Mouse (Mus musculus) cerebellum, adult (tissue): ENCODE measurements around the gene Msh6.
"Not testable (repeated sequence)": the region's sequence is repeated elsewhere in the genome, so short reads cannot be mapped to it uniquely, and the experiment has no call there.

Experiments
- ATAC-seq: cut with Nextera tagmentation; 2 replicates; pipeline ENCODE4 v1.9.2; 2017; ENCODE audit warnings: mild to moderate bottlenecking, moderate library complexity, mixed read lengths; ENCODE audit not compliant: insufficient number of reproducible peaks, low FRiP score, low TSS enrichment

Msh6 gene

DNA sequence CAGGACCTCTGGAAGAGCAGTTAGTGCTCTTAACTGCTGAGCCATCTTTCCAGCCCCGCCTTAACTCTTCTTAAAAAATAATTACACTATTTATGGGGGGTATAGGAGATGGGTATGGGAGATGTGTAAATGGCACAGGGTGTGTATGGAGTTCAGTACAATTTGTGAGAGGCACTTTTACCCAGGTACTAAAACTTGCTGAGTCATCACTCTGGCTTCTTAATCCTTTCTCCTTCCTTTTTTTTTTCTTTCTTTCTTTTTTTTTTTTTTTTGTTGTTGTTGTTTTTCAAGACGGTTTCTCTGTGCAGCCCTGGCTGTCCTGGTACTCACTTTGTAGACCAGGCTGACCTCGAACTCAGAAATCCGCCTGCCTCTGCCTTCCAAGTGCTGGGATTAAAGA, 2.1 kb downstream of the Msh6 start:
- not testable (repeated sequence) for ATAC-seq

DNA sequence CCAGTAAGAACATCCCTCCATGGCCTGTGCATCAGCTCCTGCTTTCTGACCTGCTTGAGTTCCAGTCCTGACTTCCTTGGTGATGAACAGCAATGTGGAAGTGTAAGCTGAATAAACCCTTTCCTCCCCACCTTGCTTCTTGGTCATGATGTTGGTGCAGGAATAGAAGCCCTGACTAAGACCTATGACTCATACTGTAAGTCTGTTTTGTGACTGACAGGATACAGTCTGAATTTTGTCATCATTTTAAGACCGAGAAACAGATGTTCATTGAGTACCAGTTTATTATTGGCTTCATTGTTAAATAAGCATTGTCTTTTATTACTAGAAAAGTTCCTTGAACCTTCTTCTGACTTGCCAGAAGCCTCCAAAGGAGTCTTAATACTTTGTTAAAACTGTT, 4.8 kb downstream of the Msh6 start:
- not testable (repeated sequence) for ATAC-seq

DNA sequence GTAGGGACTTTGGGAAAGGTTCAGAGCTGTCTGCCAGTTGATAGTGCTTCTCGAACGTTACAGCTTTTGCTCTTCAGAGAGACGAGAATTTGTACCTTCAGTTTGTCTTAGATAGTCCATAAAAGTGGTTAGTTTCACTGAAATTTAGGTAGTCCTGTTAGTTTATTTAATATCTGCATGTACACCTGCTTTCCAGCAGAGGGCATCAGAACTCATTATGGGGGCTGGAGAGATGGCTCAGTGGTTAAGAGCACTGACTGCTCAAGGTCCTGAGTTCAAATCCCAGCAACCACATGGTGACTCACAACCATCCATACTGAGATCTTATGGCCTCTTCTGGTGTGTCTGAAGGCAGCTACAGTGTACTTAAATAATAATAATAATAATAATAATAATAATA, 7.2 kb downstream of the Msh6 start:
- no peak for ATAC-seq

DNA sequence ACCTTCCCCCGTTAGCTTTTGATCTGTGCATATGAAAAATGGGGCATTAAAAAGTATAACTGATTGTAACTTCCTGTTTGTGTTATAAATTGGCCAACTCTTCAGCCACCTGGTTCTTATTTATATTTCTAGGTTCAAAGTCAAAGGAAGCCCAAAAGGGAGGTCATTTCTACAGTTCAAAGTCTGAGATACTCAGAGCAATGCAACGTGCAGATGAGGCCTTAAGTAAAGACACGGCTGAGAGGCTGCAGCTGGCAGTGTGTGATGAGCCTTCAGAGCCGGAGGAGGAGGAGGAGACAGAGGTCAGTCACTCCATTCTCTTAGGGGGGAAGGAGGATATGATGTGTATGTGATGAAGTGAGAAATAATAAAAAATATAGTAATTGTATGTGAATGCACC, 8.5 kb downstream of the Msh6 start:
- no peak for ATAC-seq

DNA sequence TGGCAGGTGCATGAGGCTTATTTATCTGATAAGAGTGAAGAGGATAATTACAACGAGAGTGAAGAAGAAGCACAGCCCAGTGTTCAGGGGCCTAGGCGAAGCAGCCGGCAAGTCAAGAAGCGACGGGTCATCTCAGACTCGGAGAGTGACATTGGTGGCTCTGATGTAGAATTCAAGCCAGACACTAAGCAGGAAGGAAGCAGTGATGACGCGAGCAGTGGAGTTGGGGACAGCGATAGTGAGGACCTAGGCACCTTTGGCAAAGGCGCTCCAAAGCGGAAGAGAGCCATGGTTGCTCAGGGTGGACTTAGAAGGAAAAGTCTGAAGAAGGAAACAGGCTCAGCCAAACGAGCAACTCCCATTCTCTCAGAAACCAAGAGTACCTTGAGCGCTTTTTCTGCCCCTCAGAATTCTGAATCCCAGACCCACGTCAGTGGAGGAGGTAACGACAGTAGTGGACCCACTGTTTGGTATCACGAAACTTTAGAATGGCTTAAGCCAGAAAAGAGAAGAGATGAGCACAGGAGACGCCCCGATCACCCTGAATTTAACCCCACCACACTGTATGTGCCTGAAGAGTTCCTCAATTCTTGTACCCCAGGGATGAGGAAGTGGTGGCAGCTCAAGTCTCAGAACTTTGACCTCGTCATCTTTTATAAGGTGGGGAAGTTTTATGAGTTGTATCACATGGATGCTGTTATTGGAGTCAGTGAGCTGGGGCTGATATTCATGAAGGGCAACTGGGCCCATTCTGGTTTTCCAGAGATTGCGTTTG, 9.8 kb downstream of the Msh6 start:
- no peak for ATAC-seq

DNA sequence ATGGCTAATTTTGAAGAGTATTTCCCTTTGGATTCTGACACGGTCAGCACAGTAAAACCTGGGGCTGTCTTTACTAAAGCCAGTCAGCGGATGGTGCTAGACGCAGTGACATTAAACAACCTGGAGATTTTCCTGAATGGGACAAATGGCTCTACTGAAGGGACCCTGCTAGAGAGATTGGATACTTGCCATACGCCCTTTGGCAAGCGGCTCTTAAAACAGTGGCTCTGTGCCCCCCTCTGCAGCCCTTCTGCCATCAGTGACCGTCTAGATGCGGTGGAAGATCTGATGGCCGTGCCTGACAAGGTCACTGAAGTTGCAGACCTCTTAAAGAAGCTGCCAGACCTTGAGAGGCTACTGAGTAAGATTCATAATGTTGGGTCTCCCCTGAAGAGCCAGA, 11.1 kb downstream of the Msh6 start:
- no peak for ATAC-seq

DNA sequence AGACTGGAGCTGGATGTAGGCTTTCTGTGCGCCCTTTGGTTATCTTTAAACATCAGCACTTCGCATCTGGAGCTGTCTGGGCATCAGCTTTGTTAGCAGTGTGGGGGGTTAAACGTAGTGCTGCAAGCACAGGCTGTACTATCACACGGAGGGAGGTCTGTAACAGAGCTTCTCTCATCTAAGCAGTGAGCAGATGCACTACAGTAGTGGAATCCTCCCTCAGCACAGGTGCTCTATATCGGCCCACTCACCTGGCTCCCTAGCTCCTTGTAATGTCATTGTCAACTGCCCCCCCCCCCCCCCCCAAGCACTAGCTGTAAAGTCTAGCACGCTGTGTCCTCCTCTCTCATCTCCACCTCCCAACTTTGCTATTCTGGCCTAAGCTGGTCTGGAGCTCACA, 12.6 kb downstream of the Msh6 start:
- no peak for ATAC-seq

DNA sequence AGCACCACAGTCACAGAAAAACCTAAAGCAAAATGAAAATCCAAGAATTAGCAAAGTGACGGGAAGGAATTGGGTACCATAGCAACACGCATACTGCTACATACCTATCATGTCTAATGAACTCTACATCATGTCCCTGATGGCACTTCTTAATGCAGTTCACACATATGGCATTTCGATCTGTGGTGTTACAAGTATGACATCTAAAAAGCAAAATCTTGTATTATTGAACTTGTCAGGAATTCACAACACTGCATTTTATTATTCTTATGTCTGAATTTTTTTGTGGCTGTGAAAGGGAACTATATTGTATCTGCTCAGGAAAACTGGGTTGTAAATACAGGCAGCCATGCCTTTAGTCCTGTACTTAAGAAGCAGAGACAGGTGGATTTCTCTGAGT, 17.3 kb downstream of the Msh6 start:
- no peak for ATAC-seq

DNA sequence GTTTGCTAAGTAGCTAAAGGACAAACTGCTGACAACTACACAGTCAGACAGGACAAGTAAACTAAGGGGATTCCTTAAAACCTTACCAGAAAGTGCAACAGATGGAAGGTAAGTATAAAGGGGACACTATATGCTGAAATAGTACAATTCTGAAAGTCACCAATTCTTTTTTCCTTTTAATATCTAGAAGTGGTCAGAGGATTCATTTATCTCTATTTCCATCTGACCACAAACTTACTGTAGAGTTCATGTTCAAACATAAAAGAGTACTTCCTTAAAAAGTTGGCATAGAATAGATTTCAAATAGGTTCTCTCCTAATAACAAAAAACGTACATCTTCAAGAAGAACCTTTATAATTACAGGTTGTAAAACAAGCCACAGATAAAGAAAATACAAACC, 18.5 kb downstream of the Msh6 start:
- no peak for ATAC-seq

DNA sequence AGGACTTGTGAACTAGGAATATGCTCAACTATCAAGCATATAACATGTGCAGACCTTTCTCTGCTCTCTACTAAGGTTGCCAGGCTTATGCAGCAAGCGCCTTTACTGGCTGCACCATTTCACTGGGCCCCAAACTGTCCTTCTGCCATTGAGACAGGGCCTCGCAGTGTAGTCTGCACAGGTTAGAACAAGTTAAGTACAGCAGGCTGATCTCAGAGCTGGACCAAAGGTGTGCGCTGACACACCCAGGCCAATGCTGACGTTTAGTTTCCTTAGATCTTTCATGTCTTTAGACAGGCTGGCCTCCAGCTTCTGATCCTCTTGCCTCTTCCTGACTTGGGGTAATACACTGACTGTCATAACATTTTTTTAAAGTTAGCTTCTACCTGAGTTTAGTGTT, 22.9 kb downstream of the Msh6 start:
- no peak for ATAC-seq

DNA sequence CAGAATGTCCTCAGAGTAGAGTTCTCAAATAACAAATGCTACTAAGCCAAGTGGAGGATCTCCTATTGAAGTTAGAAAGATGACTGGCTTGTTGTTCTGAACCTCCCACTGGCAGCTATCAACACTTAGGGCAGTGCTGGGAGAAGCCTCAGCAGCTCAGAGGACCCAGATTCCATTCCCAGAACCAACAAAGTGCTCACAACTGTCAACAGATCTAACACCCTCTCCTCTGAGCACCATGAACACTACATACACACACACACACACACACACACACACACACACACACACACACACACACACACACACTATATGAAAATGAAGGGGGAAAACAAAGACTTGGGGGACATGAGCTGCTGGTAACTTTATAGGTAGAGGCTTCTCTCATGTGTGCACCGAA, 30.0 kb downstream of the Msh6 start:
- no peak for ATAC-seq

DNA sequence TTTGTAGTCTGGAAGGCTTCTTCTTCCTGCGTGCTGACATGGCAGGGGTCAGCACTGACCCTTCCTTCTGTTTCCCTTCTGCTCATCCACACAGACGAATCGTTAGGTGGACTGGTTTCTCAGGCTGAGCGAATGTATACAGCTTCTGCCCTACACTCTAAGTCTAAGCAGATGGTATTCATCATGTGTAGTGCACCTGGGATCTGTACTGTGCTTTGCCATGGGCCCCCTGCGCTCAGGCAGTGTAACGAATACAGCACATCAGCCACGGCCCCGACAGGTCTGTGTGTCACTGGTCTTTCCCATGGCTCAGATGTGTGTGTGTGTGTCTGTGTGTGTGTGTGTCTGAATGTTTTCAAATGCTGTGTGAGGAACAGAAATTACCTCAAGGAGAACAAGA, 32.1 kb downstream of the Msh6 start:
- ATAC-seq = no peak

DNA sequence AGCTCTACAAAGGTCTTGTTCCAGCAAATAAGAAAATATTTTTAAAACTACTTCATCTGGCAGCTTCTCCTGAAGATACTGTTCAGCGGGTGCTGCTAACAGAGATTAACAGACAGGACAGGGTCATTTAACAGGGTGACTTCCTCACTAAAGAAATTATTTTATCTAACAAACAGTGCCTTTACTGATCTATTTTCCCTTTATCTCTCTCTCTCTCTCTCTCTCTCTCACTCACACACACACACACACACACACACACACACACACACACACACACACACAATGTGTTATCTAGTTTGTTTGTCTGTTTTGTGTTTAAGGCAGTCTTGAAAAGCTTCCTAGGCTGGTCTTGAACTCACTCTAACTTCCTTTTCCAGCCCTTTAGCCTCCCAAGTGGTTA, 39.6 kb downstream of the Msh6 start:
- ATAC-seq = no peak

DNA sequence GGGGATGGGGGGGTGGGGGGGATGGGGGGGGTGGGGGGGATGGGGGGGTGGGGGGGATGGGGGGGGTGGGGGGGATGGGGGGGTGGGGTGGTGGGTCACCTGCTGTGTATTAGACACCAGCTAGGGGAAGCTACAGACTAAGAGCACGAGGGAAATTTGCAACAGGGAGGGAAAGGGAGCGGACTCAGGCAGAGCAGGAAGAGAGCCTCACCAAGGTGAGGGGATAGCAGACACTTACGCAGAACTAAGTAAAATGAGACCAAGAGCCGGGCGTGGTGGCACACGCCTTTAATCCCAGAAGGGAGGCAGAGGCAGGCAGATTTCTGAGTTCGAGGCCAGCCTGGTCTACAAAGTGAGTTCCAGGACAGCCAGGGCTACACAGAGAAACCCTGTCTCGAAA, 41.2 kb downstream of the Msh6 start:
- ATAC-seq = not testable (repeated sequence)

DNA sequence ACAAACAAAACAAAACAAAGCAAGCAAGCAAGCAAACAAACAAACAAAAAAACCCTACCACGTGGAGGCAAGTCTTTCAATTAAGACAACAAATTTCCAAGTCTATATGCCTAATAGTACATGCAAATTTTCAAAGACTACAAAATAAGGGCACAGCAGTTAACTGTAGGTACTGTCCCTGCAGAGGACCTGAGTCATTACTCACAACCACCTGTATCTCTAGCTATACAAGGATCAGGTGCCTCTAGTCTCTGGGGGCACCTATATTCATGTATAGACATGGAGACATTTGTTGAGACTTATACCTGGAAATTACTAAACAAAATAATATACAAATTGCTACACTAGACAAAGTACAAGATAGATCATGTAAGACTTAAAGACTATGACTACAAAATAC, 49.1 kb downstream of the Msh6 start:
- ATAC-seq = no peak

DNA sequence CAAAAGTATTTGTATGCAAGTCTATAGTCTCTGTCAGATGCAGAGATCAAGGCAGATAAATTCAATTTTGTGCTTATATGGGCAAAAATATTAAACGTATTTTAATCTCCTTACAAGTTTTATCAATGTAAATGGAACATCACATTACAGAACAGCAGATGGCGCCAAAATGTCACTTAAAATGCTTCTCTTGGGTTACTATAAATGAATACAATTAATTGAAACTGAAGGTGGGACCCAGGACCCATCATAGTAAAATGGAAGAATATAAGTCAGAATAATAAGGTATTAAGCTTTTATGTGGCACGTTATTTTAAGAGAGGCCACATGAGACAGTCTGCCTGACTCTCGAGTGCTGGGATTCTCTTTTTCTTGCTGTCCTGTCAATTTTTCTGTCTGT, 50.4 kb downstream of the Msh6 start:
- ATAC-seq = no peak

DNA sequence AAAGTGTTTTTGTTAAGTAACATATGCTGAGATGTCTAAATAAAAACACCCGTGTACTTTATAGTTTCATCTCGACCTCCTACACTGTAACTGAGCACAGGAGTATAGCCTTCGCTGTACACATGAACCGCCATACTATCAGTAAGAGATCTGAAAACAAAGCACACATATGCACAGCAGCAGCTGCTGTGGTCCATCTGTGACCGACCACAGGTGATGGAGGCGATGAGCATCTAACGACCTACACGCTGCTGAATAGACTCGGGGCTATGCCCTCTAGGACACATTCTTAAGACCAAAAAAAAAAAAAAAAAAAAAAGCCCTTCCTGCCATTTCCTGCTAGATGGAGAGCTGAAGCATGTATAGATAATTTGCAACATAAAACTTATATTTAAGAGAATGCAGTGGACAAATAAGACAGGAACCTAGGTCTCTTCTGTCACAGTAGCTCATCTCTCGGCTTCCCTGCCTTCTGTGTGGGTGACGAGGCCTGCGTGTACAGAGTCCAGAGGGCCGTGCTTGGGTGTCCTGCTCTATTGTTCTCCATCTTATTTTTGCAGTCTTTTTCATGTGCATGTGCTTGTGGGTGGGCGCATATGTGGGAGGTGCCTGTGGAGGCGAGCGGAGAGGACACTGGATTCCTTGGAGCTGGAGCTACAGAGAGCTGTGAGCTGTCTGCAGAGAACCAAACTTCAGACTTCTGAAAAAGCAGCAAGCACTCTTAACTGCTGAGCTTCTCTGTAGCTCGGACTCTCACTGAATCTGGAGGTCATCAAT, 54.5 kb downstream of the Msh6 start:
- ATAC-seq = no peak

DNA sequence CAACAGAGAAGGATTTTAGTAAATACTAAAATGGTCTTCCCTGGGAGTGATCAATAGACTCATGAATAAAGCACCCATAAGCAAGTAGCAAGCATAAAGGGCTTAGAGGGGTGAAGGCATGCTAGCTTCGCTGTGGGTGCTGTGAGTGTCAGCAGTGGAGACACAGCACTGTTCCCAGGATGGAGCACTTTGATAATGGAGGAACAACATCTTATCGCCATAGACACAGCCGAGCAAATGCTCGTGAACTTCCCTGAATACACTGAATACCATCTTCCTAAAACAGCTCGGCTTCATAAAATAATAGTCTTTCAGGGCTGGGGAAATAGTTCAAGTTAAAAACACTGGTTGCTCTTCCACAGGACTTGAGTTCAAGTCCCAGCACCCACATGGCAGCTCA, 56.9 kb downstream of the Msh6 start:
- ATAC-seq = no peak

DNA sequence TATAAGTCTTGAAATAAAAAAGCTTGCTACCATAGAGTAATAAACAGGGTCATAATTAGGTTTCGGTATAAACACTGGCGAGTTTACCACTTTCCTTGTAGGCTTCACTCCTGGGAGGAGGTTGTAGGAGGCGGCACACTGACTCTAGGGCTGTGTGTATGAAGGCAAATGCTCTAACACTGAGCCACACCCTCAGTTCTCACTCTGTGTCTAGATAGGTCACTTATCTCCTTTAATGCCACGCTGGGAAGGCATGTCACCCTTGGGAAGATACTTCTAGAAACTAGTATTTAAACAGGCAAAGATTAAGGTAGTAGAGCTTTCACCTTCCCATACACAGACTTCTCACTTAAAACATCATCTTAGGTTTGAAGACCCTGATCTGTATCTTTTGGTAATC, 59.6 kb downstream of the Msh6 start:
- no peak for ATAC-seq
